Mouse (Mus musculus) kidney, postnatal 0 days (tissue): ENCODE data around the gene Chd1l. TPM values are rescaled to one million over a fixed set of nuclear protein-coding genes. Genes with fewer than 3 reads are reported as not detected.

Source experiments
- ATAC-seq: fragments of 200-750 bp; cut with Nextera tagmentation; replicated peaks from 2 replicates; pipeline ENCODE4 v1.8.0; 2017; ENCODE audit warnings: low read depth, moderate number of reproducible peaks, moderate TSS enrichment, moderate library complexity; ENCODE audit not compliant: low FRiP score
- DNase-seq: peaks from one replicate; pipeline ENCODE4 v3.0.0-alpha.2; 2016; ENCODE audit warnings: low spot score
- H3K27ac ChIP-seq: fragments of 300-500 bp; sonication (generic); 2 replicates; pipeline ENCODE4 v1.5.1; 2014; ENCODE audit warnings: mild to moderate bottlenecking
- H3K27me3 ChIP-seq: fragments of 300-500 bp; sonication (generic); 2 replicates; pipeline ENCODE4 v1.6.1; 2014; ENCODE audit warnings: low read length, mixed read lengths; ENCODE audit not compliant: insufficient read depth
- H3K36me3 ChIP-seq: fragments of 300-500 bp; sonication (generic); 2 replicates; pipeline ENCODE4 v1.6.1; 2014; ENCODE audit warnings: low read length, mixed read lengths; ENCODE audit not compliant: insufficient read depth
- H3K4me1 ChIP-seq: fragments of 300-500 bp; sonication (generic); replicated peaks from 2 replicates; pipeline ENCODE4 v1.6.1; 2014; ENCODE audit warnings: antibody characterized with exemption, low read length, mixed read lengths; ENCODE audit not compliant: insufficient read depth
- H3K4me2 ChIP-seq: fragments of 300-500 bp; sonication (generic); 2 replicates; pipeline ENCODE4 v1.6.1; 2014; ENCODE audit warnings: mild to moderate bottlenecking, low read length, moderate library complexity, mixed read lengths
- H3K4me3 ChIP-seq: fragments of 300-500 bp; sonication (generic); replicated peaks from 2 replicates; pipeline ENCODE4 v1.5.1; 2014; ENCODE audit warnings: low read depth, low read length
- H3K9ac ChIP-seq: fragments of 300-500 bp; sonication (generic); 2 replicates; pipeline ENCODE4 v1.6.1; 2014; ENCODE audit warnings: low read depth, low read length
- H3K9me3 ChIP-seq: fragments of 300-500 bp; sonication (generic); replicated peaks from 2 replicates; pipeline ENCODE4 v1.6.1; 2016; ENCODE audit warnings: low read length, inconsistent platforms, mixed read lengths
- CTCF ChIP-seq: IDR thresholded peaks from 2 replicates; pipeline ENCODE4 v1.5.1; 2016; ENCODE audit warnings: antibody characterized with exemption, low read depth, mild to moderate bottlenecking, moderate library complexity
- WGBS: fragments of 180-500 bp; shearing (Covaris S2); extraction: QIAGEN DNeasy Blood & Tissue Kit; methylation state at CpG from one replicate; pipeline ENCODE4 v1.1.7; 2014; 5-methylcytosine and 5-hydroxymethylcytosine counted together
- polyA plus RNA-seq: library from polyadenylated mRNA; unstranded; fragments of >200 nt; fragmentation: Nextera tagmentation; extraction: Ambion mirVana; gene quantifications from 2 replicates; pipeline ENCODE4 v1.2.1, GENCODE M21; 2015

Chd1l gene
- polyA plus RNA-seq, 1 experiment from 2014 or later, result 15.1 TPM

DNA sequence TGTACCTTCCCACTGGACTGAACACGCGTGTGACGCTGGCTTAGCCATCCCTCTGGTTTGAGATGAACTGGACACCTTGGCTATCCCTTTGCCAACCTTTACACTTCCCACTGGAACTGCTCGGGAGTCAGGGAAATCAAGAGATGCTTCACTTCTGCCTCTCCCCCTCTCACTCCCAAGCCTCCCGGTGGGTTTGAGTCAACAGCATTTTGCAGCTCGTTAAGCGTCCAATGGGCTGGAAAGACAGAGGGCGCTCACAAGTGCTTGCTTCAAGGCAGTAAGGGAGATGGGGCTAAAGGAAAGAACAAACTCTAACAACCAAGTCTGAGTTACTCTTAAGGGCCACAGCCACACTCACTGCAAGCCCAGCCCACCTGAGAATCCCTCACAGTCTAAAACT lies 19.3 kb downstream of the Chd1l start:
- ATAC-seq (no peak), DNase-seq (peak; percentile 72)
- Histone ChIP-seq H3K4me1 (no peaks in the 10 kb centered on the region), H3K4me2 (no peak overlapping the region), H3K27ac (no peak overlapping the region), H3K9ac (no peak overlapping the region), H3K9me3 (no peaks in the 10 kb centered on the region), H3K27me3 (no peaks in the 10 kb centered on the region), H3K36me3 (0 out of 2 replicates have a peak, but pooled peaks cover 8% of the 10 kb centered on the region), H3K4me3 (no peak overlapping the region)
- peak; percentile 59 for TF ChIP-seq CTCF
- WGBS, result 39% methylated on average over 8 of the region's 8 CpGs

GRCm38 (mm10) chr3:97587656-97588055 lies 22.3 kb downstream of the Chd1l start:
- Histone ChIP-seq H3K36me3 (0 out of 2 replicates have a peak, but pooled peaks cover 11% of the 10 kb centered on the region), H3K27me3 (no peaks in the 10 kb centered on the region), H3K27ac (no peak overlapping the region), H3K9me3 (no peaks in the 10 kb centered on the region), H3K4me3 (no peak overlapping the region), H3K4me2 (no peak overlapping the region), H3K4me1 (no peaks in the 10 kb centered on the region), H3K9ac (no peak overlapping the region)
- no peak for ATAC-seq
- 68% methylated on average over 9 of the region's 9 CpGs for WGBS
- TF ChIP-seq CTCF, result no peak
- DNase-seq, result no peak

DNA sequence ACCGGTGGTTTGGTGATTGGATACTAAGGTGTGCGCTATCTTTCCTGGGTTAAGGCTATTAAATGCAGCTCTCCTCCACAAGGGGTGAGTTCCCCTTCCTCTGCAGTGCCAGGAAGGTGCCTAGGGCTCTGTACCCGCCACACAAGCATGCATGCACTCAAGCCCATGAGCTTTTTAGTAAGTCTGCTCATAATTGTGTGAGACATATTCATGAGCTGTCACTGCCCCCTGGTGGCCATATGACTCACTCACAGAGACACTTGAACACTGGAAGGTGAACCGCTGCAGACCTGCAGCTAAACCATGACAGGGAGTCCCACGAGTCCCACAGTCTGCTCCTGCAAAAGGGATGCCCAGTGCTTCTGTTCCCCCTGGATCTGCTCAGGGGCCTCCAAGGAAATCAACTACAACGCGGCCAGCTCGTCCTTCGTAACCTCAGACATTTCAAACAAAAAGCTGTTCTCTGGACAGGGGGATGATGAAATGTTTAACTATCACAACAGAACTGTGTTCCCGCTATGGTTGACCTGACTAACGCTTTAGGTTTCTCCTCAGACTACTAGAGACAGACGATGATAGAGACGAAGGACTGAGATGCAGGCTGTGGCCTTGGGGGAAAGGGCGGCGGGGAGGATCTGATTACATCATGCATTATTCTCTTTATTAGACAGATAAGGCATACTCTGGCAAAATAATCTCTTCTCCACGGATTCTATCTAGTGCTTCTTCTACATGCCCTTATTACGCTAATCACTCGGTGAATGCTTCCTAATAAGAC lies 24.4 kb downstream of the Chd1l start:
- Histone ChIP-seq H3K27ac (no peak overlapping the region), H3K9ac (no peak overlapping the region), H3K36me3 (peaks cover 27% of the 10 kb centered on the region), H3K27me3 (no peaks in the 10 kb centered on the region), H3K4me1 (no peaks in the 10 kb centered on the region), H3K4me2 (no peak overlapping the region), H3K9me3 (no peaks in the 10 kb centered on the region), H3K4me3 (no peak overlapping the region)
- 52% methylated on average over 18 of the region's 18 CpGs for WGBS
- DNase-seq (peak; percentile 87), ATAC-seq (no peak; the same call in 1 of the 2 replicates)
- peak; percentile 84 for TF ChIP-seq CTCF

- H3K27ac ChIP-seq, result no peak overlapping the region
- ATAC-seq (no peak), DNase-seq (no peak)
- H3K4me2 ChIP-seq, result no peak overlapping the region
- H3K4me3 ChIP-seq, result no peak overlapping the region
- no peak for TF ChIP-seq CTCF
- no peak overlapping the region for H3K9ac ChIP-seq
- H3K9me3 ChIP-seq, result no peaks in the 10 kb centered on the region
- no peaks in the 10 kb centered on the region for H3K27me3 ChIP-seq
- H3K4me1 ChIP-seq, result no peaks in the 10 kb centered on the region
- 82% methylated on average over 9 of the region's 9 CpGs for WGBS
- no peaks in the 10 kb centered on the region for H3K36me3 ChIP-seq
Measured at GRCm38 (mm10) chr3:97573807-97574206, 36.2 kb downstream of the Chd1l start.

- Histone ChIP-seq H3K27ac (no peak overlapping the region), H3K4me3 (no peak overlapping the region), H3K9me3 (no peaks in the 10 kb centered on the region), H3K36me3 (0 out of 2 replicates have a peak, but pooled peaks cover 4% of the 10 kb centered on the region), H3K4me1 (no peaks in the 10 kb centered on the region), H3K9ac (no peak overlapping the region), H3K4me2 (no peak overlapping the region), H3K27me3 (no peaks in the 10 kb centered on the region)
- no peak for DNase-seq
- WGBS, result 66% methylated on average over 5 of the region's 5 CpGs
- no peak for ATAC-seq
- no peak for TF ChIP-seq CTCF
Measured at GRCm38 (mm10) chr3:97564588-97564987, 45.4 kb downstream of the Chd1l start.

DNA sequence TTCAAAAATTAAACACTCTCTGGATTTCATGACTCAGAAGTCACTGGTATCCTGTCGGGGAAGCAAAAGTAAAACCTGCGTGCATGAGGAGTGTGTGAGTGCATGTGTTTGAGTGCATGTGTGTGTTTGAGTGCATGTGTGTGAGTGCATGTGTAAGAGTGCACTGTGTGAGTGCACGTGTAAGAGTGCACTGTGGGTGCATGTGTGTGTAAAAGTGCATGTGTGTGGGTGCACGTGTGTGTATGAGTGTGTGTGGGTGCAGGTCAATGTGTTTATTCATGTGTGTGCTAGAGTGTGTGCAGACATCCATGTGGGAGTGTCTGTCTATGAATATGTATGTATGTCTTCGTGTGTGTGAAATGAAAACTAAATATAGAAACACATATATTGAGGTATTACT lies 51.4 kb downstream of the Chd1l start:
- Histone ChIP-seq H3K4me1 (no peaks in the 10 kb centered on the region), H3K4me3 (no peak overlapping the region), H3K36me3 (0 out of 2 replicates have a peak, but pooled peaks cover 4% of the 10 kb centered on the region), H3K27ac (no peak overlapping the region), H3K9me3 (no peaks in the 10 kb centered on the region), H3K27me3 (no peaks in the 10 kb centered on the region), H3K9ac (no peak overlapping the region), H3K4me2 (no peak overlapping the region)
- DNase-seq, result no peak
- WGBS, result 89% methylated on average over 5 of the region's 5 CpGs
- TF ChIP-seq CTCF, result no peak
- ATAC-seq, result no peak

GRCm38 (mm10) chr3:97546205-97546604 lies 63.8 kb downstream of the Chd1l start:
- Histone ChIP-seq H3K9ac (no peak overlapping the region), H3K4me2 (no peak overlapping the region), H3K4me1 (no peaks in the 10 kb centered on the region), H3K4me3 (no peak overlapping the region), H3K36me3 (no peaks in the 10 kb centered on the region), H3K27me3 (no peaks in the 10 kb centered on the region), H3K27ac (no peak overlapping the region), H3K9me3 (no peaks in the 10 kb centered on the region)
- WGBS, result 47% methylated on average over 8 of the region's 8 CpGs
- ATAC-seq (no peak), DNase-seq (no peak)
- no peak for TF ChIP-seq CTCF
